Mouse (Mus musculus) embryo, embryonic 10 days (tissue): ENCODE measurements around the gene Zfp655.
A peak's percentile ranks its signal among the peaks of the same experiment; 100 is the strongest.
"Not testable (repeated sequence)": the region's sequence is repeated elsewhere in the genome, so short reads cannot be mapped to it uniquely, and the experiment has no call there.

Experiments used
- DNase-seq: peaks from one replicate; pipeline ENCODE4 v3.0.0-alpha.2; 2015; ENCODE audit warnings: low spot score

The Zfp655 gene

DNA sequence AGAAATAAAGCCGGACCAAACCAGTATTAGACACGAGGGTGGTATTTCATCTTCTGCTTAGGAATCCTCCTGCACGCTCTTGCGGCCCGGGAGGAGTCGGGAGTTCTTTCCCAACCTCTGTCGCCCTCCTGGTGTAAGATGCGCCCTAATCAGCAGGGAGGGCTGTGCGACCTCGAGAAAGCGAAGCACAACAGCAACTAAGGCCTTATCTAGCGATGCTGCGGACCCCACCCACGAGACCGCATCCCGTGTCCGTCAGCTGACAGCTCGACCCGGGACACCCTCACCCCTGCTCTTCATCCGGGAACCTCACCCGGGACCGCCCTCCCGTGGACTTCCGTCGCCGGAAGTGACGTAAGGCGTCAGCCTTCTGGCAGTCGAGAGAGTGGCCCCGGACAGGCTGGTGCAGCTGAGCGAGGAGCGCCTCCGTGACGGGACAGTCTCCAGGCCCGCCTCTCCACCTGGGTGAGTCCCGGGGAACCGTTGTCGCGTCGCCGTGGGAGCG, at the start of gene Zfp655:
TSS of gene Zfp655 (plus strand) at position 349 of the 505 bp plus-strand sequence.
- peak; percentile 98 for DNase-seq

DNA sequence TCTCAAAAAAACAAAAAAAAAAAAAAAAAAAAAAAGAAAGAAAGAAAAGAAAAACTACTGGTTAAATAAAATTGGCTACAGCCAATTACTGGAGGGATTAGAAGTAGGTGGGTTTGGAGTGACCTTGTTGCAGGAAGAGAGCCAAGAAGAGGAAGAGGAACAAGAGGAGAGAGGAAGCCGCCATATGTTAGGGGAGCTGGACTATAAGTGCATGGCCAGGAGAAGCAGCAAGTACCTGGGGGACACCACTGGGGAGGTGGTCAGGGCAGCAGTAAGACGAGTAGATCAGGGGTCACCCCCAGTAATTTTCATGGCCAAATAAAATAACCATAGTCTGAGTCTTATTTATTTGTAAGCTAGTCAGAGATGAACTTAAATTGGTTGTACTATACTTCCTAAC, 46.3 kb upstream of the Zfp655 start:
- no peak for DNase-seq

DNA sequence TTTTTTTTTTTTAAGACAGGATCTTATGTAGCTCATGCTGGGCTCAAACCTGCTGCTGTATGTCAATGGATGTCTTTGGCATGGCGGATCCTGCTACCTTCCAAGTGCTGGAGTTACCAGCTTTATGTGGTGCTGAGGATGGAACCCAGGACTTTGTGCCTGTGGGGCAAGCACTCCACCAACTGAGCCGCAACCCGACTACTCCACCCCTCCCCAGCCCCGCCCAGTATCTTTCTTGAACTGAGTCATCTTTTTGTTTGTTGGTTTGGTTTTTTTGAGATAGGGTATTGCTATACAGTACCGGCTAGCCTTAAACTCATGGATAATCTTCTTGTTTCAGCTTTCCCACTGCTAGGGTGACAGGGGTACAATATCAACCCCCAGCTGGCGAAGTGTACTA, 42.1 kb upstream of the Zfp655 start:
- DNase-seq: no peak

DNA sequence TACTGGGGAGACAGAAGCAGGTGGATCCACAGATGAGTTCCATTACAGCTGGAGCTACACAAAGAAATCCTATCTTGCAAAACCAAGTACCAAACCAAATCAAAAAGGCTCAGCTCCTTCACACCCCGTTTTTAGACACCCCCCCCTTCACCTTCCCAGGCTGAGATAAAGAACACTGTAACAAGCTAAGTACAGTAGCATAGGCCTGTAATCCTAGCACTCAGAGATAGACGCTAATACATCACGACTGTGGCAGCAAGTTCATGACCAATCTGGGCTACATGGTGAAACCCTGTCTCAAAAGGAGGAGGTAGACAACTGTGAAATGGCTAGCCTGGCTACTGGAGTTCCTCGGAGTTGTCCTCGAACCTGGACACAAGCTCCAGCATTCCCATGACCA, 41.1 kb upstream of the Zfp655 start:
- DNase-seq: no peak

DNA sequence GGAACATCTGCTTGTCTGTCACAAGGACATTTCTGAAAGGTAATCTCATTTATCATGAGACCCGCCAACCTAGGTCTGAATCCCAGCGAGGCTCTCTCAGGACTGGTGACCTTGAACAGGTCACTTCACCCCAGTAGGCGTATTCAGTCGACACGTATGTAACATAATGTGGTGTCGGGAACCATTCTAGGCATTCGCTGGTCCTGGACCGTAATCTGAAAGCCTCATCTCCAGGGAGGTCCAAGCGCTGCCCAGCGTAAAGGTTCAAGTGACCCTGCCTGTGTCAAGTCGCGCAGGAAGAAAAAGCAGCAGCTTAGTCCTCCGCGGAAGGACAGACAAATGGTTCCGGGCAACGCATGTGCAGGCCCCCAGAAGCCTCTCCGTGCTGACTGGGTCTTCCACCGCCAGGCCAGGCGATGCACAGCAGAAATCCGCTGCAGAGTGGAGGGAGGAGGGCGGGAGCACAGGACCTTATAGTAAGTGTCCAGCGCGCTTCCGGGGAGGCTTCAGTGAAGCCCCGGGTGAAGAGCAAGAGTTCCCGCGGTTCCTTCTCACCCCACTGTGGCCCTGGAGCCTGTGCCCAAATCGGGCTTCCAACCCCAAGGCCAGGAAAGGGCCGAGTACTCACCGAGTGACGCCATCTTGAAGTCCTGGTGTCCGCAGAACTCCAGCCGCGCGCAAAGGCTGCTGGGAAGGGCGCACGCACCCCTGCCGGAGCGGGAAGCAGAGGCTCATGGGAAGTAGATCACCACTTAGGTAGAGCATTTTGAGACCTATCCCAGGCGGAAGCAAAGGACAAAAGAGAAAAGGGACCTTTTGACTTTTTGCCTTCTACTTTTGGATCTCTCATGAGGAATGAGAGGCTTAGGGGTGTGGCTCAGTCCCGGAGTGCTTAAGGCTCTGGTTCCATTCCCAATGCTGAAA, 40.4 kb upstream of the Zfp655 start:
- DNase-seq: peak; percentile 95

DNA sequence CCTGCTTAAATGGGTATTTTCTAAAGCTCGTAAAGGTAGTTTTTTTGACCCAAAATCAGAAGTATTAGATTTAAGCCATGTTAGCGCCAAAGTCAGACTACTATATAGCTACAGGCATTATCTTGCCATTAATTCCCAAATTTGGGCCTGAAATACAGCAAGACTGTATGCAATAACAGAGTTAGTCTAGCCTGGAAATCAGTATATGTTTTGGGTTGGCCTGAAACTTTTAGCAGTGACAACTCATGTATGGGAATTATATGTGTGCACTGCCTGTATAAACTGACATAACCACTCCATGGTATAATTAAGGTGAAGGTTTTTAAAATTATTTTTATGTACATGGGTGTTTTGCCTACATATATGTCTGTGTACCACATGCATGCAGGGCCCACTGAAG, 39.6 kb upstream of the Zfp655 start, which contains the start of gene Atp5j2:
TSS of gene Atp5j2 (minus strand) at position 101 of the 400 bp plus-strand sequence.
- DNase-seq: no peak

DNA sequence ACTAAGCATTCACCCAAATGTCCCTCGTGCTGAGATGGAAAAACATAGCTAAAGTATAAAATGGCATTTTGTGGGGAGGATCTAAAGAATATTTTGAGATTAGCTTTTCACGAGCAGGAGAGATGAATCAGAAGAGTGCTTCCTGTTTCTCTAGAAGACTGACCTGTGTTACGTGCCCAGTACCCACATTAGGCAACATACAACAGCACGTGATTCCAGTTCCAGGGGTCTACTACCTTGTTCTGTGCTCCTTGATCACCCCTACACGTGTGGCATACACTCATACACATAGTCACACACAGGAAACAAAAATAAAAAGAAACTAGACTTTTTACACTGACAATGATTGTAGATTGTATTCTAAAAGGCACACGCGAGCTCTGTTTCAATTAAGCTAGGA, 31.1 kb upstream of the Zfp655 start:
- no peak for DNase-seq

DNA sequence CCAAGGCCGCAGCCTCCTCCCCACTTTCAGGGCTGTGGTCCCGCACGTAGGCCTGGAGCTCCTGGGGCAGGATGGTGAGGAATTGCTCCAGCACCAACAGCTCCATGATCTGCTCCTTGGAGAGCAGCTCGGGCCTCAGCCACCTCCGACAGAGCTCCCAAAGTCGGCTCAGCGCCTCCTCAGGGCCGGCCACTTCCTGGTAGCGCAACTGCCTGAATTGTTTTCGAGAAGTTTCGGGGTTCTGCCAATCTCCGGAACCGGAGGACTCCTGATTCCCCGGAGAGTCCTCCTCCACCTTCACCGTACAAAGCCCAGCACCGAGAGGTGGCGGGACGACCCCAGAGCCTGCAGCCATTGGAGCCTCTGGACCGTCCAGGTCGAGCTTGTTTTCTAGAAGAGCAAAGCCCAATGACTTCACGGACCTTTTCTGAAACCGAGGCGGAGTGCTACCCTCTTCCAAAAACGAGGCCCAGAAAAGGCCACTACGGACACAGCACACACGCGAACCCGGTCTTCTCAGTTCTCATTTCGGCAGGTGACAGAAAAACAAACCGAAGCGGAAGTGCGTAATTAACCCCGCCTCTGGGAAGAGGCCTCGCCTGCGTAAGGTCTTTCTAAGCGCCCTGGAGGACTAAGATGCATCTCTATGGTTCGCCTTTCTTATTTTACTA, 30.1 kb upstream of the Zfp655 start, which contains the start of gene Zkscan14:
TSS of gene Zkscan14 (minus strand) at position 548 of the 671 bp plus-strand sequence.
- DNase-seq: peak; percentile 94

DNA sequence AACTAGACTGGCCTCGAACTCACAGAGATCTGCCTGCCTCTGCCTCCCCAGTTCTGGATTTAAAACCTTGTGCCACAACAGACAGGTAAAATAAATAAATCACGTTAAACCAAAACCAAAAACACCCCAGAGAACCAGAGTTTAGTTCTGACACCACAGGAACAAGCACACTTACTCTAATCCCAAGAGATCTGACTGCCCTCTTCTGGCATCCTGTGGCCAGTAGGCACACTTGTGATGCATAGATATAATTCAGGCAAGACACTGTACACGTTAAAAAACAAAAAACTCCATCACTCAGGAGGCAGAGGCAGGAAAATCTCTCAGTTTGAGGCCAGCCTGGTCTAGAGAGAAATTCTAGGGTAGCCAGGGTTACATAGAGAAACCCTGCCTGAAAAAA, 29.1 kb upstream of the Zfp655 start:
- DNase-seq: no peak

DNA sequence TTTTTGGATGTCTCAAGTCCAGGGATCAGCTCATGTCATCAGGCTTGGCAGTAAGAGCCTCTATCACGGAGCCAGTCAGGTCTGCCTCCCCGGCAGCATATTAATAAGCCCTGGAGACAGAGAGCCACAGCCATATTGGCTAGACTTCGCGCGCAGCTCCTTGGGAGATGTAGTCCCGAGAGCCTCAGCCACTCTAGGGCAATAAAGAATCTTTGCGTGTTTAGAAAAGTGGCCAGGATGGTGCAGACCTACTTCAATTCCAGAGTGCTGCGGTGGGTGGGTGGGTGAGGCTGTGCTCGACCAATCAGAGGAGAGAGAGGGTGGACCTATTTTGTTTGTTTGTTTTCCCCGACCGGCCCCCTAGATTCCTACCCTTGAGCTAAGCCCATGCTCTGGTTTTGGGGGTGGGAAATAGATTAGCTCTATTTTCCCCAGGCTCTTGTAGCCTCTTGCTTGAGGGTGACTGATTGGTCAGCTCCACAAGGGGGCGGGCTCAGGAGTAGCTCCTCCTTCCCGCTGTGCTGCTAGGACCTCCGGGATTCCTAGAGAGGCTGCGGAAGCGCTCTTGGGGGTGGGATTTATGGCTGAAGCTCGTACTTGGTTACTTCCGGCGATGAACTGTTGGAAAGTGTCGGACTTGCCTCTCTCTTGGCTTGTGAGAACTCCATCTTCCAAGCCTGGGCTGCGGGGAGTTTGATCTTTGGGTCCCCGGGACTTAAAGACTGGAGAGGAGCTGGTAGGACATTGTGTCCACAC, 27.4 kb upstream of the Zfp655 start, which contains the start of gene Zkscan5:
TSS of gene Zkscan5 (plus strand) at position 627 of the 756 bp plus-strand sequence.
- peak; percentile 97 for DNase-seq

DNA sequence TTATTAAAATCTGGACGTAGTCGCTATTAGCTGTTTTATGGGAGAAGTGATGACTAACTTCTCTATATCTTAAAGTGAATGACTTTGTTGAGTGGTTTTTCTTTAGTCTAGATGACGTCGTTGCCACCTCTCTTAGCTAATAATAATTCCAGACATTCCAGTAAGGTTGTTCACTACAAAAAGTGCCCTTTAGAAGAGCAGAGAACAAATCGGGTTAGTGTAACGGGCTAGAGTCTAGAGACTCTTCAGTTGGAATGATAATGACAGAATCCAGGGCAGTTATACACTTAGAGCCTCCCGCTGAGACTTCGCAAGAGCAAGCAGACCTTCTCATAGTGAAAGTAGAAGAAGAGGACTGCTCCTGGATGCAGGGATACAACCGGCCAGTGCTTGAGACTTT, 26.5 kb upstream of the Zfp655 start:
- no peak for DNase-seq

DNA sequence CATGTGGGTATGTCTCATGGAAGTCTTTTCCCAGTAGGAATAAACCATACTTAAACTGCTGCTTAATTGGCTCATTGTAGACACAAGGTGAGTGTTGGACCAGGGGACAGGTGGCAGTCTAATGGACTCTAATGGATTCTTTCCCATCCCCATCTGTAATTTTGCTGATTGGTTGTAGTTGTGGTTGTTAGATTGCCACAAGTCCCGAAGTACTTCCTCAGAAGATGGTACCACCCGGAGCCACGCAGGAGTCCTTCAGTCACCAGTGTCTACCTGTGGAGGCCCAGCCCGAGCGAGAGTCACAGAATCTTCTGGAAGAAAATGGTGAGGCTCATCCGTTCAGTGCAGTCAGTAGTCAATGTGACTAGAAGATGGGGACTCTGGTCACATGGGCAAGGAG, 24.1 kb upstream of the Zfp655 start:
- DNase-seq: no peak

DNA sequence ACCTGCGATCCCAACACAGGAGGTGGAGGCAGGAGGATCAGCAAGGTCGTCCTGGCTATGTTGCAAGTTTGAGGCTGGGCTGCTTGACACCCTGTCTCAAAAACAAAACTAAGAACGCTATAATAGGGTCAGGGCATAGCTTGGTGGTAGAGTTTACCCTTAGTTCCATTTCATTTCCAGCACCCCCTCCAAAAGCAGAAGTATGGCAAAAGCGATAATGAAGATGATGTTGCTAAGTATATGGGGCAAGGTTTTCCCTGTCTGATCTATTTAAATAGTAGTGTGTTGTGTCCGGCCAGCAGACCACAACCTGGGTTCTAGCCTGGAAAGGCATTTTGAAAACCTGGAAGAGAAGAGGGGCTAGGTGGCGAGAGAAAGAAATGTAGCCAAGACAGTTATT, 23.6 kb upstream of the Zfp655 start:
- DNase-seq: no peak

DNA sequence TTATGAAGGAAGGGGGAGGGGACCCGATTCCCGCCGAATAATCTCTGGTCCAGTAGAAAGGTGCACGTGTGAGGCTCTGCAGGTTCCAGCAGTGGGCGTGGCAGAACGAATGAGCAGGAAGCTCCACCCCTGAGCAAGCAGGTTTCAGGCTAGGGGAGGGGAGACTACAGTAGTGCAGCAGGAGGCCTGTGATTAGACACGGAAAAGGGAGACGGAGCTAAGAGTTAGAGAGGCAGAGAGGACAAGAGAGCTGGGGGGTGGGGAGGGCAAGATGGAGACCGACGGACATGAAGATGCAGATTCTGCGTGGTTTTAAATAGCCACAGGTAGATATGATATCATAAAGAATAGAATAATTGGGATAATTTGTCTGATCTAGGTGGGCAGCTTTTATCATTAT, 23.1 kb upstream of the Zfp655 start:
- DNase-seq: not testable (repeated sequence)

DNA sequence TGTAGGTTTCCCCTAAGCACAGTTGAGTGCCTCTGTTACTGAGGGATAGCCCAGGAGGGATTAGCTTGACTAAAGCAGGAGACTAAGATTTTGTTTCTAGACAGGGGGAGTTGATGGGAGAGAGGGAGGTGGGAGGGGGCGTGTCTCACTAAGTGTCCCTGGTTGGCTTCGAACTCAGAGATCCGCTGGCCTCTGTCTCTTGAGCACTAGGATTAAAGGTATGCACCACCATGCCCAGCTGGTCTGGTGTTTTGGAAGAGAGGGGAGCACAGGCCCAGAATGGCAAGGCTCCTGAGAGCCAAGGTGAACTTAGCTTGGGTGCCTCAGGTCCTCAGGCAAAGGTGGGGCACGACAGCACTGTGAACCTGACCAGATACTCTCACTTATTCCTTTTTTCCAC, 20.2 kb upstream of the Zfp655 start:
- no peak for DNase-seq

DNA sequence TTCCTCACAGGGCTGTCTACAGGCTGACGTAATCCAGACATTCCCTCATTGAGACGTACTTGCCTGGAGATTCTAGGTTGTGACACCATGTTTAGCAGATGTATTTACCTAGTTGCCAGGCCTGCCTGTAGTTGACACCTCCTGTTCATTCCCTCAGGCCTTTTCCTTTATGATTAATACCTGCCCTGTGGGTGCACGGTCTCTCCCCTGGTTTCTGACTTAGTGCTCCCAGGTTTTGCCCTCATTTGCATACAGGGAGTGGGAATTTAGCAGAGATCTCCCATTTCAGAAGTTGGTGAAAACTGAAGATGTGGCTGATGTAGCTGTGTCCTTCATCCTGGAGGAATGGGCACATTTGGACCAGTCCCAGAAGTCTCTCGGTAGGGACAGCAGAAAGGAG, 19.3 kb upstream of the Zfp655 start:
- no peak for DNase-seq

DNA sequence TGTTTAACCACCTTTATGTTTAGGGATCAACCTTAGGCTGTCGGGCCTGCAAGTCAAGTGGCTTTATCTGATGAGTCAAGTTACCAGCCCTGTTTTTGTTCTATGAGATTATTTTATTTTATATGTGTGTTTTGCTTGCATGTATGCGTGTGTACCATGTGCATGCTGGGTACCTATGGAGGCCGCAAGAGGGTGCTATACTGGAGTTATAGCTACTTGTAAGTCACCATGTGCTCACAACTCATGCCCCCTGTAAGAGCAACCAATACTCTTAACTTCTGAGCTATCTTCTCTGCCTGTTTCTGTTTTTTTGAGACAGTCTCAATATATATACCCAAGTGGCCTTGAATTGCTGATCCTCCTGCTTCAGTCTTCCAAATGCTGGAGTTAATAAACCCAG, 18.0 kb upstream of the Zfp655 start:
- DNase-seq: no peak

DNA sequence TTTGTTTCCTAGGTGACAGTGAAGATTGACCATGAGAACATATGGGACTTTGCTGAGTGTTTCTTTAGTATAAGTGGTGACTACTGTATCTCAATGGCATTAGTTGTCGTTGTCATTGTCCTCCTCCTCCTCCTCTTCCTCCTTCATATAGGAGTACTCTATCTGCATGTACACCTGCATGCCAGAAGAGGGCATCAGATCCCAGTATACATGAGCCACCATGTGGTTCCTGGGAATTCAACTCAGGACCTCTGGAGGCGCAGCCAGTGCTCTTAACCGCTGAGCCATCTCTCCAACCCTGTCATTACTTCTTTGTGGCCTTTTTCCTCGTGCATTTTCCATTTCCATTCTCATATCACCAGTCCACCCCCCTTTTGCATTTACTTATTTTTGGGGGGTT, 16.8 kb upstream of the Zfp655 start:
- no peak for DNase-seq

DNA sequence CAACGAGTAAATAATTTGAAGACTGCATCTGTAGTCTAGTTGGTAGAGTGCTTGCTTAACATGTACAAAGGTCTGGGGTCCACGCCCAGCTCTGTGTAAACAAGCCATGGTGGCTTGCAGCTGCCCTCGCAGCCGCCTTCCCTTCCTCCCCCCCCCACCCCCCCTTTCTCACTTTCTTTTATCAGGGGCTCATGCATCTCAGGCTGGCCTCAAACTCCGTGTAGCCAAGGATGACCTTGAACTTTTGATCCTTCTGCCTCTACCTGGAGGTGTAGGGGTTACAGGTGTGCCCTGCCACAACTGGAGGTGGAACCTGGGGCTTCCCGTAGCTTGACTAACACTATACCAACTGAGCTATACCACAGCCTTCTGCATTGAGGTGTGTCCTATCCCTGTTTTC, 13.8 kb upstream of the Zfp655 start:
- no peak for DNase-seq

DNA sequence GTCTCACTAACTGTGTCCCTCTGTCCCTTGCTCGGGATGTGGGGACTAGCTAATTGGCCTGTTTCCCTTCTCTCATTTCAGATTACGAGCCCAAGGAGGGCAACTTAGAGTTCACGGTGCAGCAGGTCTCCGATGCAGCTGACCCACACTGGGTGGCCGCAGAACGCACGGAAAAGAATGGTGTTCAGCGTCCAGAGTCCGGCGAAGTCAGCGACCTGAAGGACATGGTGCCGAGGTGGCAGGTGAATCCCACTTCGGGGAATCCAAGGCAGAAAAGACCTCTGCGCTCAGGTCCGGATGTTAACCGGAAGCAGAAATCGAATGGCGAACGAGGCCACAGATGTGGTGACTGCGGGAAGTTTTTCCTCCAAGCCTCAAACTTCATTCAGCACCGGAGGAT, 13.3 kb upstream of the Zfp655 start:
- no peak for DNase-seq

DNA sequence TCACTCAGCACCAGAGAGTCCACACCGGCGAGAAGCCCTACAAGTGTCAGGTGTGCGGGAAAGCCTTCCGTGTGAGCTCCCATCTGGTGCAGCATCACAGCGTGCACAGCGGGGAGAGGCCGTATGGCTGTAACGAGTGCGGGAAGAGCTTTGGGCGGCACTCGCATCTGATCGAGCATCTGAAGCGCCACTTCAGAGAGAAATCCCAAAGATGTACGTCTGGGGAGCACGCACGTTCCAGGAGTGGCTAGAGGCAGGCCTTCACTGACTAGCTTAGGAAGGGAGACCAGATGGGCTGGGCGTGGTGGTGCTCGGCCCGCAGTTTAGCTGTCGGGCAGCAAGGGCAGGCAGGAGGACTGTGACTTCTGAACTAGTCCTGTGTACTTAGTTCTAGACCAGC, 12.8 kb upstream of the Zfp655 start:
- no peak for DNase-seq

DNA sequence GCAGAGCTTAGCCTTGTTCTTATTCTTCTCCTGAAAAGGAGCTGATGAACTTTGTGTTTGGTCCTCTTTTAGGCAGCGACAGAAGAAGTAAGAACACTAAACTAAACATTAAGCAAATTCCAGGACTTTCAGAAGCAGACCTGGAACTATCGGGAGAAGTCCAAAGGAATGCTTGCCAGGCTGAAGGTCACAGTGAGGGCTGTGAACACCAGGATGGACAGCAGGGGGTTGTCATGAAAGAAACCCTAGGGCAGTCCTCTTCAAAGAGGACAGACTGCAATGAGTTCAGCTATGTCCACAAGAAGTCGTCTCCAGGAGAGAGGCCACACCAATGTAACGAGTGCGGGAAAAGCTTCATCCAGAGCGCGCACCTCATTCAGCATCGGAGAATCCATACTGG, 11.5 kb upstream of the Zfp655 start:
- DNase-seq: no peak
